Mouse (Mus musculus) E14TG2a.4 (cell line): ENCODE measurements around the gene Mccc1.

Source experiments
- CTCF ChIP-seq: conservative IDR thresholded peaks from 2 replicates; pipeline ENCODE4 v1.5.1; 2014; ENCODE audit warnings: low read length
- NANOG ChIP-seq: IDR thresholded peaks from 2 replicates; pipeline ENCODE4 v1.6.1; 2014; ENCODE audit warnings: borderline replicate concordance, low read length, mixed read lengths
- POU5F1 ChIP-seq: IDR thresholded peaks from 2 replicates; pipeline ENCODE4 v1.6.1; 2014; ENCODE audit warnings: low read length, borderline replicate concordance

DNA sequence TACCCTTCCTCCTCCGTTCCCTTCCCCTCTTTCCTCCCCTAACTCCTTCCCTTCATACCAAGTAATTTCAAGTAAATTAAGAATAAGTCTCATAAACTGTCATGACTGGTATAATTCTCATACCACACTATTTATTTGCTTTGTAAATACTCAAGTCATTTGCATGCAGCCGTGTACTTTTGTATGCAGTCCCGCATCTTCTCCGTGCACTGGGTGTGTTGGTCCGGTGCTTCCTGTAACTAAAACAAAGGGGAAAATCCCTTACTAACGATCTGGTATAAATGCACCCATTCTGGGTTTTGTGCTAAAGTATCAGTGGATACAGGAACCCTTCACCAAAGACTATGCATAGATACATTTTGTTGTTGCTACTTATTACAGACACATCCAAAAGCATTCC, 25.3 kb upstream of the Mccc1 start:
- TF ChIP-seq CTCF = no peak
- TF ChIP-seq POU5F1 = no peak
- TF ChIP-seq NANOG = no peak
